Mouse (Mus musculus): ENCODE measurements around the gene Slit1. TPM values are rescaled to one million over a fixed set of nuclear protein-coding genes. Genes with fewer than 3 reads are reported as not detected.

Gene Slit1
- polyA plus RNA-seq (2017; shearing (Covaris generic)): 0.17 TPM

GRCm38 (mm10) chr19:41743396-41743795 lies at the start of gene Slit1:
Gene Slit1 (minus strand): TSS chr19:41743665.

GRCm38 (mm10) chr19:41581706-41582420 lies 161.6 kb downstream of the Slit1 start, which contains the start of gene Gm340:
Gene Gm340 (plus strand): TSS chr19:41582370.

Other genes starting within 250 kb of the Slit1 start
- gene Gm340, start 161.3 kb downstream of the Slit1 start, polyA plus RNA-seq (2017; shearing (Covaris generic)): 4.3 TPM
- 3.1 TPM for gene Arhgap19, start 58.4 kb upstream of the Slit1 start, polyA plus RNA-seq (2017; shearing (Covaris generic))
- 4.5 TPM for gene Frat1, start 86.3 kb upstream of the Slit1 start, polyA plus RNA-seq (2017; shearing (Covaris generic))
- 26.2 TPM for gene Frat2, start 104.5 kb upstream of the Slit1 start, polyA plus RNA-seq (2017; shearing (Covaris generic))
- gene Rrp12, start 152.5 kb upstream of the Slit1 start, polyA plus RNA-seq (2017; shearing (Covaris generic)): 20.9 TPM
- gene Pgam1, start 168.3 kb upstream of the Slit1 start, polyA plus RNA-seq (2017; shearing (Covaris generic)): 114 TPM
- 80.7 TPM for gene Exosc1, start 189.8 kb upstream of the Slit1 start, polyA plus RNA-seq (2017; shearing (Covaris generic))
- gene Zdhhc16, start 189.8 kb upstream of the Slit1 start, polyA plus RNA-seq (2017; shearing (Covaris generic)): 68.7 TPM
- 68.6 TPM for gene Mms19, start 237.5 kb upstream of the Slit1 start, polyA plus RNA-seq (2017; shearing (Covaris generic))
- 8.2 TPM for gene Ubtd1, start 238.1 kb upstream of the Slit1 start, polyA plus RNA-seq (2017; shearing (Covaris generic))

Measured in CD4-positive, CD25-positive, alpha-beta regulatory T cell (primary cell).